In genomic region chr5:28690110-28690509, GRCm38 (mm10) we compare ENCODE assay signal across 9 mouse cellular contexts.
"Had no signal": no experiment of that assay in that cellular context is flagged by ENCODE, and none has a peak within 500 bp of the region (broad histone marks: within the 10 kb centered on the region; RNA-seq: fewer than 3 reads in every experiment).

No protein-coding gene starts in this region.

- DNase-seq: lung, postnatal 4 days; retina, postnatal 1 day; right cerebral cortex, adult 18-20 months; right cerebral cortex, postnatal 25 days; right cerebral cortex, postnatal 4 days; spleen, adult 18-20 months; thymus, adult 18-20 months; thymus, postnatal 14 days; thymus, postnatal 36 days had no signal
